Mouse (Mus musculus): ENCODE data around the gene Rpl3. TPM values are rescaled to one million over a fixed set of nuclear protein-coding genes. Genes with fewer than 3 reads are reported as not detected.
"Not testable (repeated sequence)": the region's sequence is repeated elsewhere in the genome, so short reads cannot be mapped to it uniquely, and the experiment has no call there.

Gene Rpl3
- polyA plus RNA-seq, 1 experiment: 873 TPM

DNA sequence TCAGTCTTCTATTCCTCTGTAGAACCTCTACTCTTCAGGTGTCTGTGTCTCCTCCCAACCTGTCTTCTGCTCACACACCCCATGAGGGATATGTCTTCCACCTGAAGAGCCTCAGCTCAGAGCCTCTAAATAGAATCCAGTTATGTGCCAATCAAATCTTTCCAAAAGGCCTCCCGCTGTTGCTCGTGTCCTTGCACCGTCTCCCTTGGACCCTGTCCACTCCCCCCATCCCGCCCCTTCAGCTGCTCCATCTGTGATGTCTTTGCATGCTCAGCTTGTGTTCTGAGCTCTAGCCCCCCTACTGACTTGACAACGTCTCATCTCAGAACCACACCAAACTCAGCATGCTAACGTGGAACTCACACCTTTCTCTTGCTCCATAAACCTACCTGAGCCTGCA, 39.8 kb upstream of the Rpl3 start:
- TF ChIP-seq POLR2A (IDR thresholded peaks at IDR 0.05; ENCODE audit: borderline replicate concordance, extremely low read depth, insufficient read depth, insufficient read length, poor library complexity, severe bottlenecking) (no peak), CTCF (IDR thresholded peaks at IDR 0.05; ENCODE audit: borderline replicate concordance, extremely low read depth, insufficient read depth, insufficient read length) (no peak)
- no peak for DNase-seq (ENCODE audit: low read depth)

DNA sequence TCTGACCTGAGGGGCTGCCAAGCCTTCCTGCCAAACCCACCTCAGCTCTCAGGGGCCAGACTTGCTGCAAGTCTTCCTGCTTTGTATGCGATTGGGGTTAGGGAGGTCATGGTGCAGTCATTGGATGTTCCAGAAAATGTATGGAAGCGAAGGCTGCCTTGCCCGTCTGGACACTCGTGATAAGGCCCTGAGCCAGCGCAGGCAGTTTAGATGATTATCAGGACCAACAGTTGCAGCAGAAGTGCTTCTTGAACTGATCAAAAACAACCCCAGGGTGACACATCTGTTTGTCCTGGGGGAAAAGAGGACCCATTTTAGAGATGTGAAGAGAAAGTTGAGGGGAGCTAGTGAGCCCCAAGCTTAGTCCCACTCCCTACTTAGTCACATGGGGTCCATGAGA, 39.0 kb upstream of the Rpl3 start:
- no peak for DNase-seq (ENCODE audit: low read depth)
- TF ChIP-seq POLR2A (IDR thresholded peaks at IDR 0.05; ENCODE audit: borderline replicate concordance, extremely low read depth, insufficient read depth, insufficient read length, poor library complexity, severe bottlenecking): no peak
- no peak for TF ChIP-seq CTCF (IDR thresholded peaks at IDR 0.05; ENCODE audit: borderline replicate concordance, extremely low read depth, insufficient read depth, insufficient read length)

DNA sequence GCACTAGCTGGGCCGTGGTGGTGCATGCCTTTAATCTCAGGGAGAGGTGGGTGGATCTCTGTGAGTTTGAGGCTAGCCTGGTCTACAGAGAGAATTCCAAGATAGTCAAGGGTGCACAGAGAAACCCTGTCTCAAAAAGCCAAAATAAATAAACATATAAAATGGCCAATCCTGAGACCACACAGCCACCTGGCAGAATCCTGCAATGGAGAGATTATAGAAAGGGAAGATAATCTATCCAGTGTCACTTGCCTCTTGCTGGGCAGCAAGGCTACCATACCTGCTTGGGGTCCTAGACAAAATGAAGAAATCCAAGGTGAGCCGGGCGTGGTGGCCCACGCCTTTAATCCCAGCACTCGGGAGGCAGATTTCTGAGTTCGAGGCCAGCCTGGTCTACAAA, 38.3 kb upstream of the Rpl3 start:
- DNase-seq (ENCODE audit: low read depth): no peak
- no peak for TF ChIP-seq POLR2A (IDR thresholded peaks at IDR 0.05; ENCODE audit: borderline replicate concordance, extremely low read depth, insufficient read depth, insufficient read length, poor library complexity, severe bottlenecking)
- no peak for TF ChIP-seq CTCF (IDR thresholded peaks at IDR 0.05; ENCODE audit: borderline replicate concordance, extremely low read depth, insufficient read depth, insufficient read length)

DNA sequence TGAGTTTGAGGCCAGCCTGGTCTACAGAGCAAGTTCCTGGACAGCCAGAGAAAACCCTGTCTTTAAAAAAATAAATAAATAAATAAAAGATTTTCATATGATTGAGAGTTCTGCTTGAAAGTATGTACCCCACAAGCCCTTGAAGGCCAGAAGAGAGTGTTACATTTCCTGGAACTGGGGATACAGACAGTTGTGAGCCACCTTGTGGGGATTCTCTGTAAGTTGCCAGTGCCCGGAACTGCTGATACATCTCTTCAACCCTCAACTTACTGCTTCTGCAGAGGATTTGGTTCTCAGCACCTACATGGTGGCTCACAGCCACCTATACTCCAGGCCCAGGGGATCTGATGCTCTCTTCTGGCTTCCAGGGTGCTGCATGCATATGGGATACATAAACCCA, 35.5 kb upstream of the Rpl3 start:
- TF ChIP-seq CTCF (IDR thresholded peaks at IDR 0.05; ENCODE audit: borderline replicate concordance, extremely low read depth, insufficient read depth, insufficient read length): peak; percentile 25; the same call in 1 of the 2 replicates
- no peak for TF ChIP-seq POLR2A (IDR thresholded peaks at IDR 0.05; ENCODE audit: borderline replicate concordance, extremely low read depth, insufficient read depth, insufficient read length, poor library complexity, severe bottlenecking)
- no peak for DNase-seq (ENCODE audit: low read depth)

DNA sequence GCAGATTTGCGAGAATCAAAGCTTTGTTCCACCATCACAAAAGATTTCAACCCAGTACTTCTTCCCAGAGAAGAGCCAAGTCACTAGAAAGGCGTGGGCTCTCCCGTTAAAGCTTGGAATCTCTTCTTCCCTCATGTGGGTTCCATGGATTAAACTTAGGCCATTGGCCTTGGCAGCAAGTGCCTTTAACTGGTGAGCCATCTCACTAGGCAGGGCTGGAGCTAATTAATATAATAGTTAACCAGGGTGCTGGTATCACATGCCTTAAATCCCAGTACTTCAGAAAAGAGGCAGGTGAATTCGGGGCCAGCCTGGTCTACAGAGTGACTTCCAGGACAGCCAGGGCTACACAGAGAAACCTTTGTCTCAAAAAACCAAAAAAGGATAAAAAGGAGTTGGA, 33.0 kb upstream of the Rpl3 start:
- TF ChIP-seq CTCF (IDR thresholded peaks at IDR 0.05; ENCODE audit: borderline replicate concordance, extremely low read depth, insufficient read depth, insufficient read length) (no peak), POLR2A (IDR thresholded peaks at IDR 0.05; ENCODE audit: borderline replicate concordance, extremely low read depth, insufficient read depth, insufficient read length, poor library complexity, severe bottlenecking) (no peak)
- DNase-seq (ENCODE audit: low read depth): no peak

DNA sequence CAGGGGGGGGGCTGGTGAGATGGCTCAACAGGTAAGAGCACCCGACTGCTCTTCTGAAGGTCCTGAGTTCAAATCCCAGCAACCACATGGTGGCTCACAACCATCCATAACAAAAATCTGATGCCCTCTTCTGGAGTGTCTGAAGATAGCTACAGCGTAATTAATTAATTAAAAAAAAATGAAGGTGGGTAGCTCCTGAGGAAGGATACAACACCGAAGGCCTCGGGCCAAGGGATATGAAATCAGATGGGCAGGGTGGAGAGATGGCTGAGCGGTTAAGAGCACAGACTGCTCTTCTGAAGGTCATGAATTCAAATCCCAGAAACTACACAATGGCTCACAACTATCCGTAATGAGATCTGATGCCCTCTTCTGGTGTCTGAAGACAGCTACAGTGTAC, 30.8 kb upstream of the Rpl3 start:
- DNase-seq (ENCODE audit: low read depth): not testable (repeated sequence)

DNA sequence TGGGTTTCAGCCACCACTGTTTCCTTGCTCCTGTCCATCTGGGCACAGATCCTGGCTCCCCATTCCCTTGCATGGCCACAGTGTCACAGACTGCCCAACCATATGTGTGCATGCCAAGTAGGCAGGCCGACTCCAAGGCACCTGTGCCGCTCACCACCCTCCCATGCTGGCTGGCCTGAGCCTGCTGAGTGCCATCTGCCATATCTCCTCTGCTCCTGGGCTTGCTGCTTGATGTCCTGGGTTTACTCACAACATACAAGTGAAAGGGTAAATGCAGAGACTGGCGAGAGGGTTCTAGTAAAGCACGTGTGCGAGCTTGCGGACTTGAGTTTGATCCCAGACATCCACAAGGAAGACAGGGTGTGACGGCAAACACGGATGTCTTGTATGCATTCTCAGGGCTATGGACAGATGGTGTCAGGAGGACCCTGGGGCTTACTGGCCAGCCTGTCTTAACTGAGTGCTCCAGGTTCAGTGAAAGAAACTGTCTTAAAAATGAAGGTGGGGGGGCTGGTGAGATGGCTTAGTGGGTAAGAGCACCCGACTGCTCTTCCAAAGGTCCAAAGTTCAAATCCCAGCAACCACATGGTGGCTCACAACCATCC, 30.2 kb upstream of the Rpl3 start:
- DNase-seq (ENCODE audit: low read depth): peak; percentile 32
- TF ChIP-seq CTCF (IDR thresholded peaks at IDR 0.05; ENCODE audit: borderline replicate concordance, extremely low read depth, insufficient read depth, insufficient read length): no peak
- TF ChIP-seq POLR2A (IDR thresholded peaks at IDR 0.05; ENCODE audit: borderline replicate concordance, extremely low read depth, insufficient read depth, insufficient read length, poor library complexity, severe bottlenecking): no peak

DNA sequence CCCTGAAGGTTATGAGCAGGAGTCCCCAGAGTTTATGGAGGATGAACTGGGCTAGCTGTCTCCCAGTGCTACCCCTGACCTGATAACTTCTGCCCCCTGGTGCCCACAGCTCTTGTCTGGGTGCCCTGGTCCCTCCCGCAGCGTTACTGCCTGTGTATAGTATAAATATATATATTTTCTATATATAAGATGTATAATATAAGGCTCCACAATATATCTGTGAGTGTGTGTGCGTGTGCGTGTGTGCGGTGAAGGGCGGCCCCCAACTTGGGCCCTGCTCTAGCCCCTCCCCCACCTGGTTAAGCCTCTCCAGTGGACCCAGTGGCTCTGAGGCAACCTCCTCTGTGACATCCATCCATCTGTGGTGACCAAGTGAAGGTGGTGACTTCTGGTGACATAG, 27.4 kb upstream of the Rpl3 start:
- DNase-seq (ENCODE audit: low read depth): no peak
- TF ChIP-seq CTCF (IDR thresholded peaks at IDR 0.05; ENCODE audit: borderline replicate concordance, extremely low read depth, insufficient read depth, insufficient read length) (no peak), POLR2A (IDR thresholded peaks at IDR 0.05; ENCODE audit: borderline replicate concordance, extremely low read depth, insufficient read depth, insufficient read length, poor library complexity, severe bottlenecking) (no peak)

DNA sequence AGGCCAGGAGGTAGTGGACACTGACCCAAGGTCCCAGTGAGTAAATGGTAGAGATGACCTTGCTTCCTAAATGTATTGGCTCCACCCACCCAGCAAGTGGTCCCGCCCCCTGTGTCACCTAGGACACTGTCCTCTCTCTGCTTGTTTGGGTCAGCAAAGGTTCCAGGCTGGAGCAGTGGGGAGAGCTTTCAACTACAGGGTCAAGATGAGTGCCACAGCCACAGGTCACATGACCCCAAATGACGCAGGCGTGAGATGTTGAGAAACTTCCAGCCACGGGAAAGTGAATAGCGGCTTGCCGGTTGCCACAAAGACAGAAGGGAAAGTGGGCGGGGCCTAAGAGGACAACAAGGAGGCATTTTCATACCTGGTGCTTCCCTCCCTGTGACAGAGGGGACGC, 25.5 kb upstream of the Rpl3 start:
- TF ChIP-seq POLR2A (IDR thresholded peaks at IDR 0.05; ENCODE audit: borderline replicate concordance, extremely low read depth, insufficient read depth, insufficient read length, poor library complexity, severe bottlenecking): no peak
- no peak for TF ChIP-seq CTCF (IDR thresholded peaks at IDR 0.05; ENCODE audit: borderline replicate concordance, extremely low read depth, insufficient read depth, insufficient read length)
- no peak for DNase-seq (ENCODE audit: low read depth)

DNA sequence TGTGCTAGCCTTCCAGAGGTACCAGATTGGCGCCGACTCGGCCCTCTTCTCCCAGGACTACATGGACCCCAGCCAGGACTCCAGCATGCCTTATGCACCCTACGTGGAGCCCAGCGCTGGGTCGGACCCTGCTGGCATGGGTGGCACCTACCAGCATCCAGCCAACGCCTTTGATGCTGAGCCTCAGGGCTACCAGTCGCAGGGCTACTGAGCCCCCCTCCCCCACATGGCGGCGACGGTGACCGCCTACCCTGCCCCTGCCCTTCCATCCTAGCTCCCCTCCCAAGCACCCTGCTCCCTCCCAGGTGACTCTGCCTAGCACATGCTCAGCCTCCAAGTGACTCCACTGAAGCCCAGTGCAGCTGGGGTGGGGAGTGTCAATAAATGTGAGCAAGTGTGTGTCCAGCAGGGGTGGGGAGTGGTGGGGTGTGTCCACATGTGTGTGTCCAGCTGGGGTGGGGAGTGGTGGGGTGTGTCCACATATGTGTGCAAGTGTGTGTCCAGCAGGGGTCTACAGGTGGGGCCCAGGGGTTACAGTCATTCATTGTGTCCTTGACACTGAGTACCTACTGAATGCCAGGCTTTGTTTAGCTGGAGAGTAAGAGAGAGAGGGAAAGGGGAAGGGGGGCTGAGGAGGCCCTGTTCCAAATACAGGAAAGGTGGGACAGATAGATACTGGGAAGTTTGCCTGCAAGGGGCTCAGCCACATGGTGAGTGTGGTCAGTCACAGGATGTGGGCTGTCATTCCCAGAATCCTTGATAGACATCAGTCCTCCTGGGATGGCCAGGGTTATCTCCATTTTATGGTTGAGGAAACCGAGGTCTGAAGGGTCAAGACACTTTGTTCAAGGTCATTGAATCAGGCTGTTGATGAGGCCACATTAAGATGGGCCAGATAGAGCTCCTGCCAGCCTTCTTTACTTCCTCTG, 24.5 kb upstream of the Rpl3 start:
- no peak for DNase-seq (ENCODE audit: low read depth)
- TF ChIP-seq CTCF (IDR thresholded peaks at IDR 0.05; ENCODE audit: borderline replicate concordance, extremely low read depth, insufficient read depth, insufficient read length) (no peak), POLR2A (IDR thresholded peaks at IDR 0.05; ENCODE audit: borderline replicate concordance, extremely low read depth, insufficient read depth, insufficient read length, poor library complexity, severe bottlenecking) (no peak)

DNA sequence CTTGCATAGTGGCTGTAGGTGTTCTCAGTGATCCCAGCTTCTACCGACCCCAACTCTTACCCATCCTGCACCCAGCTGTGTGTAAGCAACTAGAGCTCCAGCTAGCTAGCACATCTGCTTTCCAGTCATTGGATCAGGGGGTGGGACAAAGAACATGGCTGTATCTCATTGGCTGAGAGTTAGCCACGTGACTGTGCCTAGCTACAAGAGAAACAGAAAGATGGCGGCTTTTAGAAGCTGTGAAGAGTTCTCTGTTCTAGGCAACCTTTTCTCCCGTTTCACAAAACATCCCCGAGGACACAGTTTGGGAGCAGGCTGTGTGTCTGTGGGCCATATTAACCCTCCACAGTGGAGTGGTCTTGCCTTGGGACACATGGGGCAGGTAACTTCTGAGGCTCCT, 23.6 kb upstream of the Rpl3 start:
- no peak for TF ChIP-seq POLR2A (IDR thresholded peaks at IDR 0.05; ENCODE audit: borderline replicate concordance, extremely low read depth, insufficient read depth, insufficient read length, poor library complexity, severe bottlenecking)
- TF ChIP-seq CTCF (IDR thresholded peaks at IDR 0.05; ENCODE audit: borderline replicate concordance, extremely low read depth, insufficient read depth, insufficient read length): no peak
- DNase-seq (ENCODE audit: low read depth): no peak

DNA sequence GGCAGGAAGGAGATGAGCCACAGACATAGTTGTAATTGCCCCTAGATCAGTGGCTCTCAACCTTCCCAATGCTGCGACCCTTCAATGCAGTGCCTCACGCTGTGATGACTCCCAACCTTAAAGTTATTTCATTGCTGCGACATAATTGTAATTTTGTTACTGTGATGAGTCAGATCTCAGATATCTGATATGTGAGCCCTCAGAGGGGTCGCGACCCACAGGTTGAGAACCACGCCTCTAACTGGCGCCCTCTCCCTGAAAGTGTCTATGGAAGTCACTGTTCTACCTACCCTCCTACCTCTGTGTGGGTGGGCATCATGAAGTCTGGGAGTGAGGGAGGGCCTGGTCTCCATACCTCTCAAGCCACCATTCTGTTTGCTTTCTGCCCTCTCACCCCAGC, 22.7 kb upstream of the Rpl3 start:
- no peak for TF ChIP-seq CTCF (IDR thresholded peaks at IDR 0.05; ENCODE audit: borderline replicate concordance, extremely low read depth, insufficient read depth, insufficient read length)
- TF ChIP-seq POLR2A (IDR thresholded peaks at IDR 0.05; ENCODE audit: borderline replicate concordance, extremely low read depth, insufficient read depth, insufficient read length, poor library complexity, severe bottlenecking): no peak
- DNase-seq (ENCODE audit: low read depth): no peak

Data from brain, embryonic 14.5 days (tissue).